Mouse (Mus musculus): ENCODE data around the gene Sla2.
"Not testable (repeated sequence)": the region's sequence is repeated elsewhere in the genome, so short reads cannot be mapped to it uniquely, and the experiment has no call there.

The Sla2 gene

DNA sequence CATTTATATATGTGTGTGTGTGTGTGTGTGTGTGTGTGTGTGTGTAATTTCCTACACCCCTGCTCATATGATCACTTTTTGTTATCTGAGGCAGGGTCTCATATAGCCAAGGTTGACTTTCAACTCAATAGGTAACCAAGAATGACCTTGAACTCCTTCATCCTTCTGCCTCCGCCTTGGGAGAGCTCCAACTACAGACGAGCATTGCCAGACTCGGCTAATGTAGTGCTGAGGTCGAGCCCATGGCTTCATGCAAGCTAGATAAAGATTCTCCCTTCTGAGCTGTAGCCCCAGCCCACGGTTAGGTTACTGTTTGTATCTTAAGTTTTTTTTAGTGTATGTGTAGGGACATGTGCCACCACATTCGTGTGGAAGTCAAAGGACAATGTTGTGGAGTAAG is 14.9 kb upstream of the Sla2 start:
- in situ Hi-C loops (cut with MboI, MseI) = no loop called here

DNA sequence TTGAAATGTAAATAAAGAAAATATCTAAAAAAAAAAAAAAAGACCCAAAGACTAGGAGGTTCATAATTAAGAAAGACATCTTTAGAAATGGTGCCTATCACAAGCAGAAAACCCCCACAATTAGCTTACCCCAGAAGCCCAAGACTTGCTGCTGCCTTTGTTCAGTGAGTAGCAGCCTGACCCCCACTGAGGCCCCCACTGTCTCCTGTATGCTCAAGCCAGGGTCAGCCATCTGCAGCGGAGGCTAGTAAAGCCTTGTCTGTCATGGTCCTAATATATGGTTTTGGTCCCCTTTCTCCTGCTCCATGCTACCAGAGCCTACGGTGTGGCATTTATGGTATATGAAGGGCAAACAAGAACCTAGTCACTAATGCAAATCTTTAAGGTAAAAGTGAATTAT is 14.4 kb upstream of the Sla2 start:
- in situ Hi-C loops (cut with MboI, MseI) = no loop called here

DNA sequence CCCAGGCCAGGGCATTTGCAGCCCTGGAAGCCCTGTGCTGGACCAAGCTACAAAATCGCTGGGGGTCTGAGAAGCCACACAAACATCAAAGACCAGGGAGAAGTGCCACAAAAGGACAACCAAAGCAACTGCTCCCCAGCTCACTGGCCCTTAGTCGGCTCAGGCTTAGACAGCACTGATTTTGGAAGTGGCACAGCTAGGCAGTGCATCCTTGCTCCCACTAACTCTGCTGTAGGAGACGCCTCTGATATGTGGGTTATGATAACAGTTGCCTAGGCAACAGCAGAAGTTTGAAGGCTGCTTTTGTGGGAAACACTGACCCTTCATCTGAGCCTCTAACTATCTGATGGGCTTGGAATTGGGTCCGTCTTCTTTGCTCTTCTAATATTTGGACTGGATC is 12.2 kb upstream of the Sla2 start:
- in situ Hi-C loops (cut with MboI, MseI) = no loop called here

DNA sequence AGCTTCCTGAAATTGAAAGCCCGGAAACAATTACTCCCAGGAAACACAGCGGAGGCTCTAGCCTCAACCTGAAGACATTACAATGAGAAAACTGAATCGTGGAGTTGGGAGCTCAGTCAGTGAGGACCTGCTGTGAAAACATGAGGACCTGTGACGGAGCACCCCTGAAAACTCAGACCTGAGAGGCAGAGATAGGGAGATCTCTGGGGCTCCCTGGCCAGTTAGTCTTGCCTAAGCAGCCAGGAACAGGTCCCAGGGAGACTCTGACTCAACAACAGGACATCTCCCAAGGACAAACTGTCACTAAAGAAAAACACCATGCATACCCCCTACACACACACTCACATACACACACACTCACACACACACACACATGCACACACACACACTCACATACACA is 11.4 kb upstream of the Sla2 start:
- in situ Hi-C loops (cut with MboI, MseI) = no loop called here

DNA sequence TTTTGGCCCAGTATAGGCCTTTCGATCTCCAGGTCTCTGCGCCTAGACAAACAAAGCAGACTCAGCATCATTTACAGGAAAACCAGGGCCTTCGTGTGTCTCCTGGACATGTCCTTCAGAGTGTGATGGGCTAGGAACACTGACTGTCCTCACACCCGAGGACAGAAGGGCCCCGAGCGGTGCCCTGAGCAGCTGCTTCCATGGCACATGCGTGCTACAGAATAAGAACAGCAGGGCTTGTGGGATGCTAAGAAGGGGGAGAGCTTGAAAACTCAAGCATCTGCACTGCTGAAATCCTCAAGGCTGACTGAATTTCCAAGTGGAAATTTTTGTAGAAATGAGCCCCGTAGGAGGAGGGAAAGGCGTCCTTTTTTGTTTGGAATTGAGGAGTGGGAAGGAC is 10.0 kb upstream of the Sla2 start:
- in situ Hi-C loops (cut with MboI, MseI) = no loop called here

DNA sequence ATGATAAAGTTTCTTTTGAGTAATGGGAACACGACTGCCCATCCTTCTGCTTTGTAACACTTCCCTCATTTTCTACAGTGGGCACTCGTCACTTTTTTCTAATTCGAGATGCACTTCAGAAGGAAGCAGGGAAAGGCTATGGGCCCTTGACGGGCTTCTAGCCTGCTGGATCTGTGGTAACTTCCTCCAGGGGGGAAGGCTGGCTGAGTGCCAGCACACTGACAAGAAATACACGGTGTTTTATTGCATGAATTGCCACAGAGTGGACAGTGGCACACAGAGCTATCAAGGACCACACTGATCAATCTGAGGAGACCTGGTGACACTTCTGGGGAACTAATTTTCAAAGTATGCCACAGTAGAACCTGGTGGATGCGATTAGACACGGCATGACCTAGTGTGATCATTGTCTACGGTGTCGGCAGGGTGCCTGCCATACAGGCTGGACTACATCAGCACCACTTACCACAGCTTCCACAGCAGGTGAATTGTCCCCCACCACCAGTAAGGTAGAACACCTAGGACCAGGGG is 9.5 kb upstream of the Sla2 start:
- in situ Hi-C loops (cut with MboI, MseI) = no loop called here

DNA sequence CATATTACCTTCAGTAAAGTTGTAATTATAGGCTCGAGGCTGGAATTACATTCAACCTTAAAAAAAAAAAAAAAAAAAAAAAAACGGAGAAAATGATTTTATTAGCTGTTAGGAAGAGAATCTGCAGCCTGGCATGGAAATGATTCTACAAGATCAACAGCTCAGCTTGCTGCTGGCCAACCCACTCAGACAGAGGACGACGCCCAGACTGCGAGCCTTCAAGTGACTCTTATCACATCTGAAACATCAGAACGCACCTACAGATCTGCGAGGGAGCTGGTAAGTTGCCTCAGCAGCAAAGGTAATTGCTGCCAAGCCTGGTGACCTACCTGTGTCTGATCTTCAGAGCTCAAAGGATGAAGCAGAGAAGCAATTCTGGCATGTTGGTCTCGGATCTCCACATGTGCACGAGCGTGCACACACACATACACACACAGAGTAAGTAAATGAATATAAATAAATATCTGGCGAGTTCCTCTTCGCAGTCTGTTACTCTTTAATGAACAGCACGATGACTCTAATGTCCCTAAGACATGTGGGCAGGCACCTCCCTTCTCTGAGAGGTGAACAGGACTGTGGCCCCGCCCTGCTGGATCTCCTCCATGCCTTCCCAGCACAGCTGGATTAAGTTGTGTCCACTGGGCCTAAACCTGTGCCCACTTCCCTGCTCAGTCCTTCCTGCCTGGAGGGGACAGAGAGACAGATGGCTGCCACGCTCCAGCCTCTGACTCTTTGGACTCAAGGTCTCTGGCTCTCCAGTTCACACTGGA is 7.7 kb upstream of the Sla2 start:
- in situ Hi-C loops (cut with MboI, MseI) = no loop called here

DNA sequence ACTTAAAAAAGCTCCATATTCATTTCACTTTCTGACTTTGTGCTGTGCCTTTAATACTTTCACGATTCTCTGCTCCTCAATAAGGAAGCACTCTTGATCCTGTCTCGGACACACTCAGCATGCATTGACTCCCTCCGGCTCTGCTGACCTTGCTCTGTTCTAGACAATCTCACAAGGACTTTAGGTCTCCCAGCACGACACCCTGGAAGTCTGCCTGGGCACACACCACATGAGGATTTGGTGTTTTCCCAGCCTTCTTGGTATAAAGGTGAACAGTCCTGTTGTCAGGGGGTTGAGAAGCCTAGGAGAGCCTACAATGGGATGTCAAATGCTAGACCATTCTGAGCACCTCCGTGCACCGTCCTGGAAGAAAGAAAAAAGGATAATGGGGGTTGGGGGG is 5.8 kb upstream of the Sla2 start:
- in situ Hi-C loops (cut with MboI, MseI) = no loop called here

DNA sequence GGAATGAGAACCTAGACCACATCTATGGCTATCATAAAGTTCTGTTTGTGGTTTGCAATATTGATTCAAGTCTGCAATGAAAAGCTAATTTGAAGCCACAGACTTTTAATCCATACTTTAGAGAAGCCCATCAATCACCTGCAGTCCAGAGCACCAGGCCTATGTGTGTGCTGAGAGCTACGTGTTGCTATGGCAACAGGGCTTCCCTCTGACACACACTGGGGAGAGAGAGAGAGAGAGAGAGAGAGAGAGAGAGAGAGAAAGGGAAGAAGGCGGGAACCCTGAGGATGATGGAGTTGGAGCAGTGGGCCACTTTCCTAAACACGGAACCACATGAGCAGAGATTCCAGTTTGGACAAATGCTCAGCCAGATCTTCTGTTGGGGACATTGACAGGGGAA is 5.2 kb upstream of the Sla2 start:
- in situ Hi-C loops (cut with MboI, MseI) = no loop called here

DNA sequence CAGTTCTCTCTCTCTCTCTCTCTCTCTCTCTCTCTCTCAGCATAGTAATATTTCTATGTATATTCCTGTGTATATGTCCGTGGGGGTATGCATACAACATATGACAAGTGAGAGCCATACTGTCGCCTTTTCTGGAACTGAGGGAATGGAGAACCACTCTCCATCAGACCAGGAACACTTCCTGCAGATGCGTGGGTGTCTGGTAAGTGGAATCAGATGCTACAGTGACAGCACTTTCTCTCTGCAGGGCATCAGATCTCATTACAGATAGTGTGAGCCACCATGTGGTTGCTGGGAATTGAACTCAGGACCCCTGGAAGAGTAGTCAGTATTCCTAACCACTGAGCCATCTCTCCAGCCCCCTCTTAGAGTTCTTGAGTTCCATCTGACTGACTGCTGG is 1.5 kb upstream of the Sla2 start:
- in situ Hi-C loops (cut with MboI, MseI) = no loop called here

DNA sequence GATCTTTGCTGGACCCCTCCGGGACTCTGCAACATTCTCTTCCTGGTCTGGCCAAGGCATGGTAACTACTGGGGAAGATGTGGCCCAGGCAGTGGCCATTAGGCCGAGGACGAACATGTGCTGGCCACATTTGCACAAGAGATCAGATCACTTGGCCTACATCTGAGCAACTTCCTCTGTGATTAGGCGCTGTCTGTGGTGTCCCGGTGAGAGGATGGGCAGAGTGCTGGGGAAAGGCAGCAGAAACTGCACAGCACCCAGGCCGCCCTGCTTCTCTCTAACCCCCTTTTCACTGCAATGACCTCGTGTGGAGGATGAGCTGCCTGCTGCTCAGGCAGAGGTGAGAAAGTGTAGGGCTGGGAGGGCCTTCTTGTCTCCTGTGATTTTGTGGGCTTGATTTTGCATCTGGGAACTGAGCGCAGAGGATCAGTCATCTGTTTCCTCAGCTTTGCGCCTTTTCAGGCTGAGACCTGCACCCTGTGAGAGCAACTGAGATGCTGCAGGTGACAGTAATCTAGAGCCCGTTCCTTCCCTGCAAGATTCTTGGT is 834 bp downstream of the Sla2 start:
- in situ Hi-C loops (cut with MboI, MseI) = no loop called here

DNA sequence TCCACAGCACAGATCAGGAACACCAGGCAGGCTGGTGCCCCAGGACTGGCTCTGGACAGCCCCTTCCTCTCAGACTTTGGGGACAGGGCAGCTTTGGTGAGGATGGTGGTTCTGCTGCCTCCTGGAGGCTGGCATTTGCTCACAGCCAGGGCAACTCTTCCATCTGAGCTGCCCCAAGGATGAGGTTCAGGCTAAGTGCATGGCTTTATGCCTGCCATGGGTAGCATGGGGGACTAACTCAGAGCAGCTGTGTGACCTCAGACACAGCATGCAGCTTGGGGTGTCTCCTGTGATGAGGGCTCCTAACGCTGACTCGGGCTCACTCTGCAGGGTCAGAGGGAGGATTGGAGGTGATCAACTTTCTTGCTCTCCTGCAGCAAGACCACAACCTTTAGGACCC is 1.3 kb downstream of the Sla2 start:
- in situ Hi-C loops (cut with MboI, MseI) = not testable (repeated sequence)

DNA sequence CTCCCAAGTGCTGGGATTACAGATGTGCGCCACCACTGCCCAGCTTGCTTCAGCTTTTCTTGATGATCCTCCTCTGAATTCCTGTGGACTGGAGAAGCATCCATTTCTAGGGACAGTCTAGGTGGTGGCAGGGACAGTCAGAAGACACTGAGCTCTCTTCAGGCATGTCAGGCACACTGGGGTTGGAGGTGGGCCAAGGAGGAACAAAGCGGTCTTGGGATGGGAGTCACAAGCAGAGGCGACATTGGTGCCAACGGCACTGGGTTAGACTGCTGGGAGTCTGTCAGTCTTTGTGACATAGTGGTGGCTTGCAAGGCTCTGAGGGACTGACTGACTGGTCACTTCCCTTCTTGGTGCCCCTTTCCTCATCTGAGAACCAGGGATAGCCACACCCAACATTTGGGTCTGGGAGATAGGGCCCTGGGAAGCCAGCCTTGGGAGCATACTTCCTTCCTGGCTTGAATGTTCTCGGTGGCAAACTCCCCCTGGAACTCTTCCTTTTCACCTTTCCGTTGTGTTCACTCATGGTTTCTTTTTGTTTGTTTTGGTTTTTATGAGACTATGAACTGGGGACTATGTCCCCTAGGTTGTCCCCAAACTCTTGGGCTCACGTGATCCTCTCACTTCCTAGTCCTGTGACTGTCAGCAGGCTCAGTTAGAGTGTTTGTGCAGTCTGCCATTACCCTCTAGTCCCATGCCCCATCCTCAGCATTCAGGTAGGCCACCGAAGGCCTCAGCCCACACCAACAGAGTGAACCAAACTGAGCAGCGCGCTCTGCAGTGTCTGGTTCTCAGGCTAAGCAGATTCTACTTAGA is 2.4 kb downstream of the Sla2 start:
- in situ Hi-C loops (cut with MboI, MseI) = no loop called here

DNA sequence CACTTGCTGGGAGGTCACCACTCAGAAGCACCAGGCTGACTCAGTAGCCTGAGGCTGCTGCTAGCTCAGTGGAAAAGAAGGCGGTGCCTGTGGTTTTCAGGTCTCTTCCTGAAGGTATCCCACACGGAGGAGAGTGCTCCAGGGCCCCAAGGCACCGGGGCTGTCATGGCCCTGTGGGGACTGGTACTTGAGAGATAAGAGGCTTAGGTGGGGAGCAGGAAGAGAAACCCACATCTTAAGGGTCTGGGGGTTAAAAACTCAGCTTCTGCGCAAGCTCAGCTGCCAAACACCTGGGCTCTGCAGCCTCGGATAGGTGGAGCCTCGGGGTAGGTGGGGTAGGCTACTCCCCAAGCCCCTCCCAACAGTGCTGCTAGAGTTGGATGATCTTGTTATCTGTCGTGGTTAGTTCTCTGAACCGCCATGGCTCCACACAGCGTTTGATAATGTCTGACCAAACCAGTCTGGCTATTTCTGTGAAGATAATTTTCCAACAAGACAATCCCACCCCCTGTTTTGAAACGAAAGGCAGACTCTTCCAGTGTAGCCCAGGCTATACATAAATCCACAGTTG is 4.5 kb downstream of the Sla2 start:
- in situ Hi-C loops (cut with MboI, MseI) = no loop called here

DNA sequence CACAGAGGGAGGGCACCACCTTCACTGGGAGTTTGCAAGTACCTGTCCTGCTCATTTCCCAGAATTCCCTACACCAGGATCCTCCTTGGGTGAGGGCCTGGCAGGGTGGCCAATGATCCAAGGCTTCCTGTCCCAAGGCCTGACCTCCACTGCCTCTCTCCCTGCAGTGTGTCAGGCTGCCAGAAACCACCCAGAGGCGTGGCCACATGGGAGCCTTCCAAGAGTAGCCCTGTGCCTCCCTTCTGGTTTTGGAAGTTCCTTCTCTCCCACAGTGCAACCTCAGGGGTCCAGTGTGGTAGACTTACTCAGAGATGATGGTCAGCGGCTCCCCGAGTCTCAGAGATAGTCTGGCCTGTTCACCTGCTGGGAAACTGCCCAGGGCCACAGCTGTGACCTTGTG is 7.5 kb downstream of the Sla2 start:
- in situ Hi-C loops (cut with MboI, MseI) = loop anchor here (5.0 kb wide), 1 partner anchor 108 kb away; no protein-coding TSS in a partner anchor

DNA sequence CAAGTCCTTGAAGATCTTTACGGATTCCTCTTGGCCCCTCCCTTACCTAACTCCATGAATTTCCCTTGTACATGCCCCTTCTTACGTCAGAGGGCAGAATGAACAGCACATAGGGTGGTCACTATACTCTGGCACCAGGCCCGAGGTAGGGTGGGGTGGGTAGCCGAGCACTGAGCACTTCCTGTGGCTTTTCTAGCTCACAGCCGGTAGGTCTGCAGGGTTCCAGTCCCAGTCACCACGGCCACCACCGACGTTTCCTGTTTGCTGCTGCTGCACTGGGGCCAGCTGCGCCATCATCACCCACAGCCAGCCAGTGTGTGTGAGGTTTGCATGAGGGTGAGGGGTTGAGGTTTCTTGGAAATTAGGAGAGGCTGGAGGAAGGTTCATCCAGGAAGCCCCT is 9.3 kb downstream of the Sla2 start:
- in situ Hi-C loops (cut with MboI, MseI) = loop anchor here (5.0 kb wide), 1 partner anchor 110 kb away; no protein-coding TSS in a partner anchor

DNA sequence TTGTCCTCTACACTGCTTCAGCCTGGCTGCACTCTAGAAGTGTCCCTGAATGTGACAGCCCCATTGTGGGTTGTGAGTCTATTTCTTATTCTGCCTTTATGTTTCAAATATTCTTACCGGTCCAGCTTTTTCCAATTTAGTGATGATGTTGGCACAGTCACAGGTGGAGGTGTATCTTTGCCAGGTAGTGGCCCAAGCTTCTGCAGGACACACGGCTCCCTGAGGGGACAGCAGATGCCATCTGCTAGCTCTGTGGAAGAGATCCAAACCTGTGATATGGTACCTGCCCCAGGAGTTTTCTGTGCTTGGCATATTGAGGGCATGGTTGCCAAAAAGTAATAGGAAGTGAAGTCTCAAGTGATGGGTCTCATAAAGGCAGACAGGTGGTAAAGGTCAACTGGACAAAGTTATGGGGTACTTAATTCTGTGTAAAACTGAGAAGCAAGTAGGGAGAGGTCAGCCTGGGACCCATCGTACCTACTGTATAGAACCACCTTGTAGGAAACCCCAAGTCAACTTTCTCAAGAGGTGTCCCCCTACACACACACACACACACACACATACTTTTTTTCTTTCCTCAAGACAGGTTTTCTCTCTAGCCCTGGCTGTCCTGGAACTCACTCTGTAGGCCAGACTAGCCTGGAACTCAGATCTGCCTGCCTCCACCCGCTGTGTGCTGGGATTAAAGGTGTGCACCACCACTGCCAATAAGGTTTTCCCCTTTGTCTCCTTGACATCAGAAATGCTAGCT is 12.1 kb downstream of the Sla2 start:
- in situ Hi-C loops (cut with MboI, MseI) = loop anchor here (5.0 kb wide), 1 partner anchor 112 kb away; no protein-coding TSS in a partner anchor

DNA sequence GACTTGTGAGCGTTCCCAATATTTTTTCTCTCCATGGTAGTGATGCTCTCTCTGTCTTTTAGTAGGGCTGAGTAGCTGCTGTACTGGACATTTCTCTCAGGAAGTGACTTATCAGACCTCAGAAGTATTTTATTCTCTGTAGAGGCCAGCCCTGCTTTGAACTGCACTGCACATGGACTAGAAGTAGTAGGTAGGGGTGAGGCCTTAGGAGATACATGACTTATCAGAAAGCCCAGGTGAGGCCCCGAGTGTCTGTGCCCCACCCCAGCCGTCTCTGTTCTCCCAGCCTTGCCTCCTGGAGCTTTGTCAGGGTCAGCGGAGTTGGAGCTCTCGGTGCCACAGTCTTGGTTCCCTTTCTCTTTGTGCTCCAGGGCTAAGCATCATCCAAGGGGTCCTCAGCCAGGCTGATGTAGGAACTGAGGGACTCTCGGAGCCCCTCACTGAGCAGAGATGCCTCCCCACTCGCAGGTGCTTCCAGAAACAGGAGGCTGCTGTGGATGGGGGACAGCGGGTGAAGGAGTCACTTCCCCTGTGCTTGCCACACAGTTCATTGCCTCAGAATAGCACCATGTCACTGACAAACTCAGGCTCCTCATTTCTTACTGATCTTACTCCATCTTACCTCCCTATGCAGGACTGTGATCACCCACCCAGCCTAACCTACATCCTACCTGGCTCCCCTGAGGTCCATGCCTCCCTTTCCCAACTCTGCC is 12.8 kb downstream of the Sla2 start:
- in situ Hi-C loops (cut with MboI, MseI) = no loop called here

DNA sequence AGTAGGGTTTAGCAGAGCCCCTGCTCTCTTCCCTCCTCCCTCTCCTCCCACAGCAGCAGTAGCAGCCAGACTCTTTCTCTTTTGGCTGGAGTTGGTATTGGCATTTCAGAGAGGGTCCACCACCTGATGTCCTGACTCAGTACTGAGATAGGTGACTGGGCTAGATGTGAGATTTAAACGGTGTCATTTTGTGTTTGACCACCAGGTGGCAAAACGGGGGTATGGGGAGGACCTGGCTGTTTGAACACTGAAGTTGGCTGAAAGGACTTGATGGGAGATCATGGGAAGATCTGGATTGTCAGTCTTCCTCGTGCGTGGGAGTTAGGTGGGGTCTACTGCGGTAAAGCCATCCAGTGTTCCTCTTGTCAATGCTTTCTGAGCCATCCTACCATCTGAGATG is 13.4 kb downstream of the Sla2 start:
- in situ Hi-C loops (cut with MboI, MseI) = no loop called here

DNA sequence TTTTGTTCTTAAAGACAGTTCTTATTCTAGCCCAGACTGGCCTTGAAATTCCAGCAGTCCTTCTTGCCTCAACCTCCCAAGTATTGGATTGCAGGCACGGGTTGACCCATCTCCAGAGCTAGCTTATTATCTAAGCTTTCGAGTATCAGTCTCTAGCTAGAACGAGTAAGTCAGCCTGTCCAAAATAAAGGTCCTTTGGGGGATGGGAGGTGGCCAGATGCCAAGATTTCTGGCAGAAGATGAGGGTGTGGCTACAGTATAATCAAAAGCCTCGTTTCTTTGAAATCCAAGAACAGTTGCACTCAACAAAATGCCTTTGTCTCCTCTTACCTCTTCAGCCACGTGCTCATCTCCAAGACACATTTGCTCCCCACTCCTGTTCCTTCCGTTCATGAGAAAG is 16.5 kb downstream of the Sla2 start:
- in situ Hi-C loops (cut with MboI, MseI) = no loop called here

DNA sequence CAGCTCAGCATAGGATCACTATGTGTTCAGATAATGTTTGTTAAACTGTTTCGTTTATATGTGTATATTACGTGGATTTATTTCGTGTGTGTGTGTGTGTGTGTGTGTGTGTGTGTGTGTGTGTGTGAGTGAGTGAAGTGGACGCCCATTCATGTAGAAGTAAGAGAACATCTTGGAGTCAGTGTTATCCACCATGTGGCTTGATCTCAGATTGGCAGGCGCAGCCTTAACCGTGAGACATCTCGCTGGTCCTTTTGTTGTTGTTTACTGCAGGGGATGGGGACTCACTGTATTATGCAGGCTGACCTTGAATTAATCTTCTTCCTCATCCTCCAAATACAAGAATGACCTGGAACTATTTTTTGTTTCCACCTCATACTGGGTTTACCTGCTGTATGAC is 17.4 kb downstream of the Sla2 start:
- in situ Hi-C loops (cut with MboI, MseI) = no loop called here
